Mouse (Mus musculus) ES-E14 (cell line): ENCODE data around the gene Selenoo. TPM values are rescaled to one million over a fixed set of nuclear protein-coding genes. Genes with fewer than 3 reads are reported as not detected.

ENCODE experiments used
- DNase-seq: peaks from one replicate; pipeline ENCODE4 v3.0.0-alpha.2; 2013; ENCODE audit warnings: low read depth, low spot score
- H3K27ac ChIP-seq: 2 replicates; pipeline ENCODE4 v1.5.1; 2012; ENCODE audit warnings: low read depth, mild to moderate bottlenecking, low read length, moderate library complexity, mixed read lengths; ENCODE audit not compliant: poor library complexity, insufficient read depth, severe bottlenecking
- H3K36me3 ChIP-seq: 2 replicates; pipeline ENCODE4 v1.6.1; 2012; ENCODE audit warnings: mild to moderate bottlenecking, low read length, moderate library complexity, mixed read lengths; ENCODE audit not compliant: control insufficient read depth, poor library complexity, insufficient read depth, severe bottlenecking
- H3K4me1 ChIP-seq, 2 experiments: fragments of 150-350 bp in 1 of 2; sonication (generic) in 1 of 2; 2 replicates each; pipeline ENCODE4 v1.6.1; 2012; ENCODE audit warnings: low read length in 2 of 2, mild to moderate bottlenecking in 1 of 2, mixed read lengths in 1 of 2; ENCODE audit not compliant: control insufficient read depth in 2 of 2, insufficient read depth in 2 of 2, poor library complexity in 1 of 2
- H3K4me3 ChIP-seq, 2 experiments: fragments of 150-350 bp in 1 of 2; sonication (generic) in 1 of 2; 2 replicates each; pipeline ENCODE4 v1.5.1; 2012; ENCODE audit warnings: low read length in 2 of 2, low read depth in 1 of 2, mild to moderate bottlenecking in 1 of 2, mixed read lengths in 1 of 2; ENCODE audit not compliant: insufficient read depth in 1 of 2, poor library complexity in 1 of 2, severe bottlenecking in 1 of 2
- H3K9ac ChIP-seq: 2 replicates; pipeline ENCODE4 v1.6.1; 2012; ENCODE audit warnings: low read depth, mild to moderate bottlenecking, low read length, mixed read lengths; ENCODE audit not compliant: poor library complexity, insufficient read depth, severe bottlenecking
- H3K9me3 ChIP-seq: fragments of 150-350 bp; sonication (generic); 2 replicates; pipeline ENCODE4 v1.6.1; 2012; ENCODE audit warnings: low read depth, mild to moderate bottlenecking, low read length; ENCODE audit not compliant: control insufficient read depth, insufficient read depth
- CHD2 ChIP-seq: IDR thresholded peaks from 2 replicates; pipeline ENCODE4 v1.6.1; 2014; ENCODE audit warnings: mild to moderate bottlenecking, low read depth, low read length, inconsistent platforms
- HCFC1 ChIP-seq: IDR thresholded peaks from 2 replicates; pipeline ENCODE4 v1.6.1; 2012; ENCODE audit warnings: low read length, inconsistent platforms, borderline replicate concordance; ENCODE audit not compliant: insufficient read depth
- MAFK ChIP-seq: IDR thresholded peaks from 2 replicates; pipeline ENCODE4 v1.6.1; 2014; ENCODE audit warnings: mild to moderate bottlenecking, low read depth, low read length, inconsistent platforms; ENCODE audit not compliant: insufficient read depth
- ZC3H11A ChIP-seq: IDR thresholded peaks from 2 replicates; pipeline ENCODE4 v1.6.1; 2012; ENCODE audit warnings: low read depth, mild to moderate bottlenecking, inconsistent platforms, low read length, borderline replicate concordance
- ZNF384 ChIP-seq: IDR thresholded peaks from 2 replicates; pipeline ENCODE4 v1.6.1; 2012; ENCODE audit warnings: low read depth, low read length, inconsistent platforms
- in situ Hi-C, 2 experiments: fragments of 600-800 bp; cut with MboI; formaldehyde crosslinking; loops; one replicate each; pipeline ENCODE4 v1.15.1; 2025; ENCODE audit warnings: low sequenced_read_pairs in 2 of 2, inconsistent platforms in 1 of 2; ENCODE audit not compliant: unreplicated experiment in 2 of 2
- total RNA-seq: library from RNA; depleted of rRNA; stranded (reverse); fragments of 300-350 nt; gene quantifications from 2 replicates; pipeline ENCODE4 v1.2.3, GENCODE M21; 2012

Selenoo gene
- total RNA-seq, 1 experiment: 7.5 TPM

DNA sequence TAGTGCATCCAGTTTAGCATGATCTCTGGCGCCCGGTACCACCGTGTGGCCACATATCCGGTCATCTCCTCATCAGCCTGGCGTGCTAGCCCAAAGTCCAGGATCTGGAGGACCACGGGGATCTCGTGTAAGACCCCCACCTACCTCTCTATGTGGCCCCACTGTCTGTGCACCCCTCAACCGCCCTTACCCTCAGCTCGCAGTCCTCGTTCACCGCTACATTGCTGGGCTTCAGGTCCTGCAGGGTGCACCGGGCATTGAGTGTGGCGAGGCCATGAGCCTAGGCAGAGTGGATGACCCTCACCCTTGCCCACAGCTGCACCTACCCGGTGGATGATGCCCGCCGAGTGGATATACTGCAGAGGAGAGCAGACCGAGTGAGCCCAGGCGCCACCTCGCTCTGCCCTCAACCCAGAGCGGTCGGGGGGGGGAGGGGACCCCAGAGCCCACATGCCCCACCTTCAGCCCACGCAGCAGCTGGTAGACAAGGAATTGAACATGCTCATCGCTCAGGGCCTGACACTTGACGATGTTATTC is 57.0 kb downstream of the Selenoo start:
- Histone ChIP-seq H3K36me3 (peaks cover 4% of the 10 kb centered on the region; the same call in 1 of the 2 replicates), H3K9me3 (no peaks in the 10 kb centered on the region), H3K4me1 (peaks cover 0 to 32% of the 10 kb centered on the region in 2 experiments; a peak in 3 of 4 replicates), H3K27ac (no peak overlapping the region), H3K4me3 (peak overlapping the region; percentile 45 to 65; a peak in 2 of 4 replicates), H3K9ac (peak overlapping the region; percentile 27; the same call in 1 of the 2 replicates)
- in situ Hi-C loops: no loop called here
- TF ChIP-seq CHD2: no peak
- TF ChIP-seq HCFC1: no peak
- no peak for TF ChIP-seq MAFK
- TF ChIP-seq ZNF384: no peak
- TF ChIP-seq ZC3H11A: no peak
- no peak for DNase-seq

- TF ChIP-seq ZC3H11A (no peak), HCFC1 (no peak), CHD2 (no peak), MAFK (no peak), ZNF384 (no peak)
- in situ Hi-C loops: no loop called here
- 0 out of 2 replicates have a peak overlapping the region, but pooled peaks have one; percentile 1 for H3K9ac ChIP-seq
- no peak overlapping the region for H3K27ac ChIP-seq
- H3K4me3 ChIP-seq: peak overlapping the region; percentile 45 to 65
- no peaks in the 10 kb centered on the region for H3K9me3 ChIP-seq
- peak; percentile 73 for DNase-seq
- peaks cover 0 to 26% of the 10 kb centered on the region in 2 experiments; a peak in 3 of 4 replicates for H3K4me1 ChIP-seq
- H3K36me3 ChIP-seq: peaks cover 4% of the 10 kb centered on the region; the same call in 1 of the 2 replicates
Measured at GRCm38 (mm10) chr15:89146537-89146936, 57.7 kb downstream of the Selenoo start.

GRCm38 (mm10) chr15:89147024-89147423 is 58.1 kb downstream of the Selenoo start:
- in situ Hi-C loops: no loop called here
- TF ChIP-seq HCFC1: no peak
- H3K4me3 ChIP-seq: peak overlapping the region; percentile 45 to 65; a peak in 2 of 4 replicates
- no peaks in the 10 kb centered on the region for H3K9me3 ChIP-seq
- peaks cover 4% of the 10 kb centered on the region; the same call in 1 of the 2 replicates for H3K36me3 ChIP-seq
- H3K9ac ChIP-seq: 0 out of 2 replicates have a peak overlapping the region, but pooled peaks have one; percentile 1
- H3K27ac ChIP-seq: no peak overlapping the region
- no peak for DNase-seq
- H3K4me1 ChIP-seq: peaks cover 0 to 25% of the 10 kb centered on the region in 2 experiments; a peak in 3 of 4 replicates

DNA sequence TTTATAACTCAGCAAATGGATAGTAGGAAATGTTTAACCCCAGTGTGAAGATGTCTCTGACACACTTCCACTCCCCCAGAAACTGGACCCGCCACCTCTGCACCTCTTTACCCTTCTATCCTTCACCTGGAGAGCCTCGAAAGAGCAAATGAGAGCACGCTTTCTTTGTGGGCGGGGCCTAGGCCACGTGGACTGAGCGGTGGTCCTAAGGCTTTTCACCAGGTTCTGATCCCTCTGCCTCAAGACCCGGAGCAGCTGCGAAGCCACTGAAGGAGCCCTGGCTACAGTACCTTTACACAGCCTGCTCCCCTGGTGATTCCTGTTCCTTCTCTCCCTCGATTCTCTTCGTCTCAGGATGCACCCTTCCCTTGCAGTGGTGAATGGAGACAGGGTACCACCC is 58.6 kb downstream of the Selenoo start:
- no peak for DNase-seq
- H3K4me3 ChIP-seq: no peak overlapping the region
- H3K4me1 ChIP-seq: peaks cover 0 to 27% of the 10 kb centered on the region in 2 experiments; a peak in 3 of 4 replicates
- TF ChIP-seq ZNF384 (no peak), MAFK (no peak), HCFC1 (no peak)
- no peak overlapping the region for H3K27ac ChIP-seq
- in situ Hi-C loops: no loop called here
- H3K9ac ChIP-seq: no peak overlapping the region
- H3K36me3 ChIP-seq: peaks cover 4% of the 10 kb centered on the region; the same call in 1 of the 2 replicates
- no peaks in the 10 kb centered on the region for H3K9me3 ChIP-seq

DNA sequence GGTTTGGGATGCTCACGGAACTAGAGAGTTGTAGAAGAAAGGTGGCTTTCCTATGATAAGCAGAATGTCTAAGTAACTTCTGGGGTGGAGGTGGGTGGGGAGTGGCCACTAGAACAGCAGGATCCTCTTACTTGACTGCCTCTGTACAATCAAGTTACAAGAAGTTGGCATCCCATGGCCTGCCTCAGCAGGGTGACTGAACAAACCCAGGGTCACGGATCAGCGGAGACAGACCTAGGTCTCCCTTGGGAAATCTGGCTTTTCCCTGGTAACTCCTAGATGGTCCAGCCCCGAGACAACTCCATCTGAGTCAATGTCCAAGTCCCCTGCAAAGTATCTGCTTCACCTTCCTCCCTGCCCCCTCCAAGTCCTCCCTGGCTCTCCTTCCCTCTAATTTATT is 59.0 kb downstream of the Selenoo start:
- no peak for TF ChIP-seq MAFK
- no peak for TF ChIP-seq ZNF384
- no peak for TF ChIP-seq HCFC1
- TF ChIP-seq ZC3H11A: no peak
- no peak for TF ChIP-seq CHD2
- DNase-seq: no peak
- peaks cover 4% of the 10 kb centered on the region; the same call in 1 of the 2 replicates for H3K36me3 ChIP-seq
- H3K27ac ChIP-seq: no peak overlapping the region
- no peak overlapping the region for H3K9ac ChIP-seq
- in situ Hi-C loops: no loop called here
- H3K4me1 ChIP-seq: peaks cover 0 to 31% of the 10 kb centered on the region in 2 experiments; a peak in 3 of 4 replicates
- no peak overlapping the region for H3K4me3 ChIP-seq
- no peaks in the 10 kb centered on the region for H3K9me3 ChIP-seq
